Mouse (Mus musculus): ENCODE measurements around the gene Efna5.

GRCm38 (mm10) chr17:62849676-62850075 lies 31.4 kb downstream of the Efna5 start:
- TF ChIP-seq CTCF (IDR thresholded peaks at IDR 0.05; ENCODE audit: control insufficient read depth, insufficient read depth, insufficient replicate concordance, low read depth, low read length), result no peak
- TF ChIP-seq POLR2A (IDR thresholded peaks at IDR 0.05; ENCODE audit: control insufficient read depth, low read depth, low read length), result no peak

Measured in testis, adult 2 months (tissue).